Mouse (Mus musculus) cerebellum, adult 8-10 months (tissue): Measurements from ENCODE around the gene Qk.

Source experiments
- DNase-seq: peaks from one replicate; pipeline ENCODE4 v3.0.0; 2022

Qk gene

GRCm38 (mm10) chr17:10319685-10320455 is at the start of gene Qk:
Gene Qk (minus strand): TSS chr17:10319854.
- peak; percentile 93 for DNase-seq

- no peak for DNase-seq
These were observed 47.4 kb upstream of the Qk start for GRCm38 (mm10) chr17:10367044-10367443.

- no peak for DNase-seq
These were observed 46.9 kb upstream of the Qk start for GRCm38 (mm10) chr17:10366577-10366976.

GRCm38 (mm10) chr17:10365501-10366482 is 46.1 kb upstream of the Qk start:
- no peak for DNase-seq

- no peak for DNase-seq
These were observed 43.5 kb upstream of the Qk start for GRCm38 (mm10) chr17:10363151-10363550.

GRCm38 (mm10) chr17:10361882-10362291 is 42.2 kb upstream of the Qk start:
- no peak for DNase-seq

- DNase-seq = no peak
These were observed 41.1 kb upstream of the Qk start for GRCm38 (mm10) chr17:10360738-10361137.

GRCm38 (mm10) chr17:10359466-10359865 is 39.8 kb upstream of the Qk start:
- DNase-seq = no peak

GRCm38 (mm10) chr17:10357348-10357747 is 37.7 kb upstream of the Qk start:
- no peak for DNase-seq

- DNase-seq = no peak
These were observed 36.6 kb upstream of the Qk start for GRCm38 (mm10) chr17:10356294-10356693.

- DNase-seq = no peak
These were observed 36.1 kb upstream of the Qk start for GRCm38 (mm10) chr17:10355746-10356145.

- DNase-seq = no peak
These were observed 18.6 kb upstream of the Qk start for GRCm38 (mm10) chr17:10338286-10338685.

GRCm38 (mm10) chr17:10336558-10336957 is 16.9 kb upstream of the Qk start:
- no peak for DNase-seq

- DNase-seq = no peak
These were observed 16.3 kb upstream of the Qk start for GRCm38 (mm10) chr17:10335809-10336499.

- peak; percentile 56 for DNase-seq
These were observed 15.5 kb upstream of the Qk start for GRCm38 (mm10) chr17:10334957-10335690.

GRCm38 (mm10) chr17:10334481-10334880 is 14.8 kb upstream of the Qk start:
- no peak for DNase-seq

- no peak for DNase-seq
These were observed 13.7 kb upstream of the Qk start for GRCm38 (mm10) chr17:10333321-10333720.

- DNase-seq = no peak
These were observed 12.5 kb upstream of the Qk start for GRCm38 (mm10) chr17:10332127-10332526.

GRCm38 (mm10) chr17:10329461-10329860 is 9.8 kb upstream of the Qk start:
- DNase-seq = no peak

- no peak for DNase-seq
These were observed 9.0 kb upstream of the Qk start for GRCm38 (mm10) chr17:10328544-10329100.

- DNase-seq = no peak
These were observed 8.0 kb upstream of the Qk start for GRCm38 (mm10) chr17:10327584-10328210.
